Mouse (Mus musculus) kidney, adult 2 months (tissue): ENCODE measurements at regions not wholly inside any gene's neighbourhood (a gene's known extent, or its start where the extent isn't known, plus 50 kb on each side); places are given as distances from the start of the nearest gene placed in this dataset.

Source experiments
- CTCF ChIP-seq: fragments of 200-500 bp; conservative IDR thresholded peaks from 2 replicates; pipeline ENCODE4 v1.5.1; 2011; ENCODE audit warnings: low read depth, mild to moderate bottlenecking, control low read depth, low read length, moderate library complexity, mixed read lengths; ENCODE audit not compliant: insufficient read depth, insufficient read length
- POLR2A ChIP-seq: fragments of 200-500 bp; IDR thresholded peaks from one replicate; pipeline ENCODE4 v1.6.1; 2011; ENCODE audit warnings: low read depth, low read length, control low read depth

DNA sequence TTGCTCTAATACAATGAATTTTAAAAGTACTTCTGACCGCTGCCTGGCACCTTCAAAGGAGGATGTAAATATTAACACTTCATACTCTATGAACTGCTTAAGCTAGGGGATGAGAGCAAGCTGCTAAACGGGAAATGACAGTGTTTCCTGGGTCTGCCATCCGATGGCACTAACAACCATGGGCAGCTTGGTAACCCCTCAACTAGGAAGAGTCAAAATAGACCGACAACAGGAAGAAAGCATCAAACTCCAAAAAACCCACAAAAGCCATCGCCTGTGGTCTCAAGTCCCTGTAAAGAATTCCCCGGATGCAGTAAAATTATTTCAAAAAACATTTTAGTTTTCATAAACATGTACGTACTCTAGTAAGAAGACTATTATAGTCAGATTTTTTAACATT lies 175.3 kb upstream of the Smim15 start:
- no peak for TF ChIP-seq CTCF
- no peak for TF ChIP-seq POLR2A
